Mouse (Mus musculus): ENCODE data around the gene Tcf25. TPM values are rescaled to one million over a fixed set of nuclear protein-coding genes. Genes with fewer than 3 reads are reported as not detected.

Gene Tcf25
- polyA plus RNA-seq, 1 experiment from 2014 or later = 380 TPM

DNA sequence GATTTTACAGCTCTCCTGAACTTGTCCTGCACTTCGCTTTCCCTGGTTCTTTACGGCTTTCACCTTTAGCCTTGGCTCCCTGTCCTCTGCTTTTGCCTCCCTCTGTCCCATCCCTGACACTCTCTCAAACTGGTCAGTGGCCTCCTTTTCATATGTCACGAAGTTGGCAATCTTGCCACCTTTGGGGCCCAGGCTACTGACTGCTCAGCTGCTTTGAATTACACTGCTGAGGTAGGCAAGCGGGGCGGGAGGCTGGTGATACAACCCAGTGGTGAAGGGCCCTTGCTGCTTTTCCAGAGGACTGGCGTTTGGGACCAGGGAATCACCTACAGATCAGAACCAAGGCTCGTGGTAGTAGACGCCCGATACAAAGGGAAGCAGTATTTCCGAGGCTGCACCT, 2.1 kb downstream of the Tcf25 start:
- DNase-seq (ENCODE audit: low spot score) (no peak), ATAC-seq (ENCODE audit: low FRiP score) (no peak)
- H3K4me3 ChIP-seq (replicated peaks; ENCODE audit: low read length) = no peak overlapping the region
- 78% methylated on average over 10 of the region's 10 CpGs for WGBS
- H3K9ac ChIP-seq = no peak overlapping the region
- H3K4me2 ChIP-seq (replicated peaks) = peak overlapping the region; percentile 73; the same call in 1 of the 2 replicates
- peaks cover 26% of the 10 kb centered on the region for H3K36me3 ChIP-seq (replicated peaks; ENCODE audit: control insufficient read depth, insufficient read depth)
- peaks cover 7% of the 10 kb centered on the region for H3K4me1 ChIP-seq (replicated peaks; ENCODE audit: control insufficient read depth, insufficient read depth, low read length)
- no peaks in the 10 kb centered on the region for H3K9me3 ChIP-seq (ENCODE audit: control insufficient read depth, low read length)
- H3K27me3 ChIP-seq (ENCODE audit: control insufficient read depth, insufficient read depth, low read length) = no peaks in the 10 kb centered on the region
- H3K27ac ChIP-seq = no peak overlapping the region

- no peak overlapping the region for H3K27ac ChIP-seq
- no peak overlapping the region for H3K9ac ChIP-seq
- peaks cover 7% of the 10 kb centered on the region for H3K4me1 ChIP-seq (replicated peaks; ENCODE audit: control insufficient read depth, insufficient read depth, low read length)
- H3K27me3 ChIP-seq (ENCODE audit: control insufficient read depth, insufficient read depth, low read length) = no peaks in the 10 kb centered on the region
- no peak for DNase-seq (ENCODE audit: low spot score)
- H3K4me3 ChIP-seq (replicated peaks; ENCODE audit: low read length) = no peak overlapping the region
- WGBS = 52% methylated on average over 8 of the region's 8 CpGs
- no peak for ATAC-seq (ENCODE audit: low FRiP score)
- peaks cover 29% of the 10 kb centered on the region for H3K36me3 ChIP-seq (replicated peaks; ENCODE audit: control insufficient read depth, insufficient read depth)
- 0 out of 2 replicates have a peak overlapping the region, but pooled peaks have one; percentile 16 for H3K4me2 ChIP-seq (replicated peaks)
- no peaks in the 10 kb centered on the region for H3K9me3 ChIP-seq (ENCODE audit: control insufficient read depth, low read length)
These were observed 2.6 kb downstream of the Tcf25 start for GRCm38 (mm10) chr8:123376106-123376505.

DNA sequence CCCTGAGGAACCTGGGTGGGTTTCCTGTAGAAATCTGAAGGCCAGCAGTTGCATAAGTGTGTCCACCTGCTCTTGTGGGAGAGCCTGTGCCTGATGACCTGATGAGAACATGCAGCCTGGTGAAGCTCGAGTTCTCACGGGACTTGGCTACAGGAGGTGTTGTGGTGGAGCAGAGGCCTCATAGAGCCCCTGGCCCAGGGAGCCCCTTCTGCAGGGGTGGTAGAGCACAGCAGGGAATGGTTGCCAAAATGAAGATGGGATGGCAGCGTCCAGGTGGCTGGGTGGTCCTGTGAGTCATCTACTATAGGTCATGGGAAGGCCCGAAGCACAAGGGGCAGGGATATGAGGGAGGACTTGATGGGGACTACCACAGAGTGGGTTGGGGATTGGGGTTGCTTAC, 8.2 kb downstream of the Tcf25 start:
- H3K4me3 ChIP-seq (replicated peaks; ENCODE audit: low read length) = no peak overlapping the region
- ATAC-seq (ENCODE audit: low FRiP score) (no peak), DNase-seq (ENCODE audit: low spot score) (no peak)
- peaks cover 73% of the 10 kb centered on the region for H3K36me3 ChIP-seq (replicated peaks; ENCODE audit: control insufficient read depth, insufficient read depth)
- no peaks in the 10 kb centered on the region for H3K4me1 ChIP-seq (replicated peaks; ENCODE audit: control insufficient read depth, insufficient read depth, low read length)
- no peak overlapping the region for H3K9ac ChIP-seq
- H3K27ac ChIP-seq = no peak overlapping the region
- H3K9me3 ChIP-seq (ENCODE audit: control insufficient read depth, low read length) = no peaks in the 10 kb centered on the region
- H3K4me2 ChIP-seq (replicated peaks) = no peak overlapping the region
- 95% methylated on average over 4 of the region's 4 CpGs for WGBS
- H3K27me3 ChIP-seq (ENCODE audit: control insufficient read depth, insufficient read depth, low read length) = no peaks in the 10 kb centered on the region

- Histone ChIP-seq H3K27me3 (ENCODE audit: control insufficient read depth, insufficient read depth, low read length) (no peaks in the 10 kb centered on the region), H3K4me2 (replicated peaks) (no peak overlapping the region), H3K27ac (no peak overlapping the region), H3K4me3 (replicated peaks; ENCODE audit: low read length) (no peak overlapping the region), H3K36me3 (replicated peaks; ENCODE audit: control insufficient read depth, insufficient read depth) (peaks cover 81% of the 10 kb centered on the region), H3K4me1 (replicated peaks; ENCODE audit: control insufficient read depth, insufficient read depth, low read length) (no peaks in the 10 kb centered on the region), H3K9me3 (ENCODE audit: control insufficient read depth, low read length) (no peaks in the 10 kb centered on the region), H3K9ac (no peak overlapping the region)
- no peak for DNase-seq (ENCODE audit: low spot score)
- WGBS = 88% methylated on average over 8 of the region's 8 CpGs
- ATAC-seq (ENCODE audit: low FRiP score) = no peak
These were observed 9.0 kb downstream of the Tcf25 start for GRCm38 (mm10) chr8:123382516-123382915.

DNA sequence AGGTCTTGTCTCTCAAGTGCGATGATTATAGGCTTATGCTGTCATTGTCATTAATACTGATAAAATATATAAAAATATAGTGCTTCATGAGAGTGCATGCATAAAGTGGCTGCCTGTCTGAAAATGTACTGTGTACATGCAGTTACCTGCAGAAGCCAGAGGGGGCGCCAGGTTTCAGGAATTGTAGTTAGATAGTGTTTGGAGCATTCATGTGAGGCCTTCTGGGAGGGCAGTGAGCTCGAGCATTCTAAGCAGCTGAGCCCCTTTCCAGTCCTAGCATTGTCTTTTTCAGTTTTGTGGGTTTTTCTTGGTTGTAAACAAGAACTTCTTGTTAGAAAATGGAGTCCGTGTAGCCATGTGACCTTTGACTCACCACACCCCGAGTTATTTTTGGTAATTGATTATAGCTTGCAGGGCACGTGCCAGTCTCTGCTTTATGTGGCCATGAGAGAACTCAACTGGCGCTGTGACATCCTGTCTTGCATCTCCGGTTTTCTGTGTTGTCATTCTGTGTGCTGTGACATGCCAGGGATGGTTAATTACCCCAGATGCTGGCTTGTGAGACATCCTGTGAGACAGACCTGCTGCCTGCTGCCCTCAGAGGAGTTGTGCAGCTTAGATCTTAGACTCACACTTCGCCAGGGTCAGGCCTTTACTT, 11.5 kb downstream of the Tcf25 start:
- H3K9me3 ChIP-seq (ENCODE audit: control insufficient read depth, low read length) = no peaks in the 10 kb centered on the region
- no peak overlapping the region for H3K9ac ChIP-seq
- no peaks in the 10 kb centered on the region for H3K27me3 ChIP-seq (ENCODE audit: control insufficient read depth, insufficient read depth, low read length)
- H3K36me3 ChIP-seq (replicated peaks; ENCODE audit: control insufficient read depth, insufficient read depth) = peaks cover 98% of the 10 kb centered on the region
- H3K4me1 ChIP-seq (replicated peaks; ENCODE audit: control insufficient read depth, insufficient read depth, low read length) = no peaks in the 10 kb centered on the region
- no peak overlapping the region for H3K4me3 ChIP-seq (replicated peaks; ENCODE audit: low read length)
- ATAC-seq (ENCODE audit: low FRiP score) (no peak), DNase-seq (ENCODE audit: low spot score) (peak; percentile 37)
- 70% methylated on average over 9 of the region's 9 CpGs for WGBS
- no peak overlapping the region for H3K4me2 ChIP-seq (replicated peaks)
- no peak overlapping the region for H3K27ac ChIP-seq

DNA sequence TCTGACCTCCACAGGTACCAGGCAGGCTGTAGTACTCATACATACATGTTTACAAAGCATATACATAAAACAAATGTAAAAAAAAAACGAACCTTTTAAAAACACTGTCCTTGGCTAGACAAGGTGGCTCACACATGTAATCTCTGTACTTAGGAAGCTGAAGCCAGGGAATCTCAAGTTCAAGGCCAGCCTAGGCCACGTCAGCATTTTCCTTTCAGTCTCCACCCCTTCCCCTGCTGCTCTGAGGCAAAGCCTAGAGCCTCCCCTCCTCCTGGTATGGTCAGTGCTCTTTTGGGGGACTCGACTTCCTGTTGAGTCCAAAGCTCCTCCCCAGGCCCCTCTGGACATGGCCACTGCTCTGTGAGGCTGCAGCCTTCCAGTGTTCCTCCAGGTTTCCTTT, 13.5 kb downstream of the Tcf25 start:
- no peak overlapping the region for H3K9ac ChIP-seq
- H3K27ac ChIP-seq = no peak overlapping the region
- no peaks in the 10 kb centered on the region for H3K27me3 ChIP-seq (ENCODE audit: control insufficient read depth, insufficient read depth, low read length)
- no peaks in the 10 kb centered on the region for H3K4me1 ChIP-seq (replicated peaks; ENCODE audit: control insufficient read depth, insufficient read depth, low read length)
- peaks cover 99% of the 10 kb centered on the region for H3K36me3 ChIP-seq (replicated peaks; ENCODE audit: control insufficient read depth, insufficient read depth)
- ATAC-seq (ENCODE audit: low FRiP score) (no peak), DNase-seq (ENCODE audit: low spot score) (no peak)
- no peaks in the 10 kb centered on the region for H3K9me3 ChIP-seq (ENCODE audit: control insufficient read depth, low read length)
- H3K4me3 ChIP-seq (replicated peaks; ENCODE audit: low read length) = no peak overlapping the region
- H3K4me2 ChIP-seq (replicated peaks) = no peak overlapping the region
- 84% methylated on average over 3 of the region's 3 CpGs for WGBS

DNA sequence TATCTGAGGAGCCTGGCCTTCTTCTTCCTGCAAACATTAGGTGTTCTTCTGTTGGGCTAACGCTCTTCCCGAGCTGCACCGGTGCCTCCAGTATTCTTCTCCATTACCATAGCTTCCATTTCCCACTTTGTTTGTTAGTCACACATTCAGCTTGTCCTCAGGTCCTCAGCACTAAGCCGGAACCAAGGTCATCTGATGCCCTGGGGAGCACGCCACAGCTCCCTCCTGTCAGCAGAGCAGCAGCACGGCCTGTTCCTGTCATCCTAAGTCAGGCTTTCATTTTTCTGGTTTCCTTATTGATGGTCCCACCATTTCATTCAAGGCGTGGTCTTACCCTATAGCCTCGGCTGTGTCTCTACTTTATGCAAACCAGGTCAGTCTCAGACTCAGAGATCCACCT, 14.2 kb downstream of the Tcf25 start:
- no peaks in the 10 kb centered on the region for H3K27me3 ChIP-seq (ENCODE audit: control insufficient read depth, insufficient read depth, low read length)
- no peak overlapping the region for H3K9ac ChIP-seq
- ATAC-seq (ENCODE audit: low FRiP score) (no peak), DNase-seq (ENCODE audit: low spot score) (no peak)
- H3K4me1 ChIP-seq (replicated peaks; ENCODE audit: control insufficient read depth, insufficient read depth, low read length) = no peaks in the 10 kb centered on the region
- no peak overlapping the region for H3K4me2 ChIP-seq (replicated peaks)
- no peak overlapping the region for H3K4me3 ChIP-seq (replicated peaks; ENCODE audit: low read length)
- 93% methylated on average over 8 of the region's 8 CpGs for WGBS
- H3K27ac ChIP-seq = no peak overlapping the region
- H3K36me3 ChIP-seq (replicated peaks; ENCODE audit: control insufficient read depth, insufficient read depth) = peaks cover 99% of the 10 kb centered on the region
- no peaks in the 10 kb centered on the region for H3K9me3 ChIP-seq (ENCODE audit: control insufficient read depth, low read length)

- no peak overlapping the region for H3K9ac ChIP-seq
- 95% methylated on average over 7 of the region's 7 CpGs for WGBS
- peaks cover 99% of the 10 kb centered on the region for H3K36me3 ChIP-seq (replicated peaks; ENCODE audit: control insufficient read depth, insufficient read depth)
- H3K27ac ChIP-seq = no peak overlapping the region
- no peaks in the 10 kb centered on the region for H3K4me1 ChIP-seq (replicated peaks; ENCODE audit: control insufficient read depth, insufficient read depth, low read length)
- no peak overlapping the region for H3K4me2 ChIP-seq (replicated peaks)
- H3K27me3 ChIP-seq (ENCODE audit: control insufficient read depth, insufficient read depth, low read length) = no peaks in the 10 kb centered on the region
- DNase-seq (ENCODE audit: low spot score) (no peak), ATAC-seq (ENCODE audit: low FRiP score) (no peak)
- H3K4me3 ChIP-seq (replicated peaks; ENCODE audit: low read length) = no peak overlapping the region
- no peaks in the 10 kb centered on the region for H3K9me3 ChIP-seq (ENCODE audit: control insufficient read depth, low read length)
These were observed 15.5 kb downstream of the Tcf25 start for GRCm38 (mm10) chr8:123389026-123389425.

GRCm38 (mm10) chr8:123398308-123398707, 24.8 kb downstream of the Tcf25 start:
- H3K27me3 ChIP-seq (ENCODE audit: control insufficient read depth, insufficient read depth, low read length) = no peaks in the 10 kb centered on the region
- no peak overlapping the region for H3K4me3 ChIP-seq (replicated peaks; ENCODE audit: low read length)
- H3K9ac ChIP-seq = no peak overlapping the region
- DNase-seq (ENCODE audit: low spot score) (no peak), ATAC-seq (ENCODE audit: low FRiP score) (no peak)
- no peaks in the 10 kb centered on the region for H3K4me1 ChIP-seq (replicated peaks; ENCODE audit: control insufficient read depth, insufficient read depth, low read length)
- WGBS = 94% methylated on average over 13 of the region's 13 CpGs
- no peaks in the 10 kb centered on the region for H3K9me3 ChIP-seq (ENCODE audit: control insufficient read depth, low read length)
- H3K4me2 ChIP-seq (replicated peaks) = no peak overlapping the region
- peaks cover 100% of the 10 kb centered on the region for H3K36me3 ChIP-seq (replicated peaks; ENCODE audit: control insufficient read depth, insufficient read depth)
- no peak overlapping the region for H3K27ac ChIP-seq

DNA sequence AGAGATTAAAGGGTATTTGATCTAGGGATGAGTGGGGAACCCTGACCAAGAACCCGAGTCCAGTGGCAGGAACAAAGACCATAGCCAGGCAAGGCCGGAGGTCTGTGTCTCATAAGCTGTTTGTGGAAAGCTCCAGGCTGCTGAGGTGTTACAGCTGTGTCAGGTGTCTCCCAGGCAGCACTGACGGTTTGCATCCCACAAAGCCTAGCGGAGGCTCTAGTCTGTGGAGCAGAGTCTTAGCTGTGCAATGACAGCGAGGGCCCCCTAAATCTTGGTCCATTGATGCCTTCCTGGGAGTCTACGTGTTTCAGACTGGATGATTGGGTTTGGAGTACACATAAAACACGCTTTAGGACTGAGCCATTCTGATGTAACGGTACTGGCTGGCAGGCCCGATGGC, 28.4 kb downstream of the Tcf25 start:
- Histone ChIP-seq H3K9ac (no peak overlapping the region), H3K27me3 (ENCODE audit: control insufficient read depth, insufficient read depth, low read length) (no peaks in the 10 kb centered on the region), H3K27ac (no peak overlapping the region), H3K4me3 (replicated peaks; ENCODE audit: low read length) (no peak overlapping the region), H3K9me3 (ENCODE audit: control insufficient read depth, low read length) (no peaks in the 10 kb centered on the region), H3K4me1 (replicated peaks; ENCODE audit: control insufficient read depth, insufficient read depth, low read length) (no peaks in the 10 kb centered on the region; the same call in 1 of the 2 replicates), H3K4me2 (replicated peaks) (no peak overlapping the region), H3K36me3 (replicated peaks; ENCODE audit: control insufficient read depth, insufficient read depth) (peaks cover 66% of the 10 kb centered on the region)
- 95% methylated on average over 9 of the region's 9 CpGs for WGBS
- DNase-seq (ENCODE audit: low spot score) = no peak
- no peak for ATAC-seq (ENCODE audit: low FRiP score)
